In the genomic region with DNA sequence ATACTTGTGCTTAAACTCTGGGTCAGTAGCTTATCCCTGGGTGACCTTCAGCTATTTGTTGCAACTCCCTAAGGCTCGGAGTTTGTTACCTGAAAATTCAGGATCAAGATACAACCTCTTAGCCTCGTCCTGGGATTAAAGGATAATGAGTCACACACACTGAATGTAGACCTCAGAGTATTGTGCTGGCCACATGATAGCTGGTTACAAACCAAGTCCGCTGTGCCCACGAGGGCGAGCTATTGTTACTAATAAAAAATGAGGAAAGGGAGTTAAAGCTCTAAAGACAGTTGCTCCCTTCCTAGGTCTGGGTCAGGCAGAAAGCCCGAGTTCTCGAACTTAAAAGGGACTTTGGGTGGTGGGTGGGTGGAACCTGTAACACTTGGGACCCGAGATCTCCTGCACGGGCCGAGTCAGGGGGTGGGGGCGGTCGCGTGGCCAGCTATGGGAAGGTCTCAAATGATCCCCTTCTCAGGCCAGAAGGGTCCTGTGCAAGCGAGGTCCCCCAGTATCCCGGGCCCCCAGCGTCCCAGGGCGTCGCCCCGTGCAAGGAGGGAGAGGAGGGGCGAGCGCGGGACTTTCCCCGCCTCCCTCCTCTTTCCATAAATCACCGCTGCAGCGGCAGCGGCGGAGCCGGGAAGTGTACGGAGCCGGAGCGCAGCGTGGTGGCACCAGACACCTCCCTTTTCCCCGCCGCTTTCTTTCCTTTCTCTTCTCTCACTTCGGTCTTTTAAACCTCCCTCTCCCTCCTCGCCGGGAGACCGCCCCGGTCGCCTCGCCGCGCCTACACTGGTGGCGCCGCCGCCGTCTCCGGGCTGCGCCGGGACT, we compare ENCODE assay signal across 7 mouse cellular contexts. TPM values are rescaled to one million over a fixed set of nuclear protein-coding genes. Genes with fewer than 3 reads are reported as not detected.
DNase-seq lines count a peak whose midpoint lies in the region; ATAC-seq lines count a peak whose summit lies in the region.

TSS of gene Cachd1 (plus strand) at position 633 of the 828 bp plus-strand sequence.

- H3K9me3 ChIP-seq in hindbrain, embryonic 11.5 days (ENCODE audit: control insufficient read depth, low read length), result no peaks in the 10 kb centered on the region
- peaks cover 2% of the 10 kb centered on the region; the same call in 1 of the 2 replicates for H3K9me3 ChIP-seq in stomach, embryonic 14.5 days (ENCODE audit: control insufficient read depth, low read depth, low read length)

- H3K4me3 ChIP-seq in hindbrain, embryonic 11.5 days (ENCODE audit: low read depth, low read length), result peak within 1 kb of the TSS; percentile 59
- peak within 1 kb of the TSS; percentile 94 for H3K4me3 ChIP-seq in stomach, embryonic 14.5 days (ENCODE audit: low read depth, low read length)

- WGBS in hindbrain, embryonic 11.5 days, result under 1% methylated on average over 43 of the region's 50 CpGs
- under 1% methylated on average over 43 of the region's 50 CpGs for WGBS in stomach, embryonic 14.5 days

- peak; percentile 20 for DNase-seq in adipocyte (ENCODE audit: low spot score)
- DNase-seq in cerebellum, postnatal 4 days (ENCODE audit: low spot score in 2 of 2), result peak; percentile 23 to 56
- DNase-seq in frontal cortex, postnatal 36 days (ENCODE audit: low spot score in 2 of 2), result peak; percentile 58 to 64
- peak; percentile 85 for DNase-seq in hindbrain, embryonic 11.5 days (ENCODE audit: low spot score)
- DNase-seq in layer of hippocampus, postnatal 14 days (ENCODE audit: low spot score in 2 of 2), result peak in 1 of 2 experiments; percentile 60
- DNase-seq in lung, postnatal 25 days (ENCODE audit: low spot score), result peak; percentile 75

- ATAC-seq in hindbrain, embryonic 11.5 days (ENCODE audit: low FRiP score), result peak; percentile 82
- peak; percentile 84 for ATAC-seq in stomach, embryonic 14.5 days (ENCODE audit: insufficient number of reproducible peaks, insufficient read depth, low FRiP score, low read depth)

- peak within 1 kb of the TSS; percentile 79 for H3K4me2 ChIP-seq in hindbrain, embryonic 11.5 days (replicated peaks; ENCODE audit: low read depth, low read length)
- peak within 1 kb of the TSS; percentile 75 for H3K4me2 ChIP-seq in stomach, embryonic 14.5 days (replicated peaks; ENCODE audit: low read depth, low read length)

- H3K9ac ChIP-seq in hindbrain, embryonic 11.5 days (ENCODE audit: low read depth, low read length), result peak within 1 kb of the TSS; percentile 93
- H3K9ac ChIP-seq in stomach, embryonic 14.5 days (replicated peaks; ENCODE audit: low read depth, low read length), result peak within 1 kb of the TSS; percentile 94

- peaks cover 2% of the 10 kb centered on the region; the same call in 1 of the 2 replicates for H3K4me1 ChIP-seq in hindbrain, embryonic 11.5 days (replicated peaks; ENCODE audit: control insufficient read depth, insufficient read depth, low read length)
- peaks cover 16% of the 10 kb centered on the region for H3K4me1 ChIP-seq in stomach, embryonic 14.5 days (ENCODE audit: control insufficient read depth, insufficient read depth, low read length)

- peak within 1 kb of the TSS; percentile 94 for H3K27ac ChIP-seq in hindbrain, embryonic 11.5 days (ENCODE audit: low read depth, low read length)
- H3K27ac ChIP-seq in stomach, embryonic 14.5 days (ENCODE audit: low read length), result peak within 1 kb of the TSS; percentile 93

- no peaks in the 10 kb centered on the region for H3K36me3 ChIP-seq in hindbrain, embryonic 11.5 days (ENCODE audit: control insufficient read depth, insufficient read depth, low read length)
- no peaks in the 10 kb centered on the region for H3K36me3 ChIP-seq in stomach, embryonic 14.5 days (ENCODE audit: control insufficient read depth, insufficient read depth, low read length)

- H3K27me3 ChIP-seq in hindbrain, embryonic 11.5 days (ENCODE audit: control insufficient read depth, insufficient read depth, low read length), result no peaks in the 10 kb centered on the region
- no peaks in the 10 kb centered on the region for H3K27me3 ChIP-seq in stomach, embryonic 14.5 days (ENCODE audit: control insufficient read depth, insufficient read depth, low read length)

RNA-seq across cellular contexts. Expression of gene Cachd1, which starts in this region (rescaled TPM):
- 23.4 and 26.0 TPM in 2 replicates for polyA plus RNA-seq in hindbrain, embryonic 11.5 days (2014; fragmentation: Nextera tagmentation; extraction: Ambion mirVana)
- total RNA-seq in layer of hippocampus, postnatal 14 days (2021), result 10 to 100 TPM; 39.3 to 54.8 TPM
- 17.9 and 19.5 TPM in 2 replicates for polyA plus RNA-seq in stomach, embryonic 14.5 days (2014; fragmentation: Nextera tagmentation; extraction: Ambion mirVana)
